Mouse (Mus musculus): Measurements from ENCODE around the gene Ggact. TPM values are rescaled to one million over a fixed set of nuclear protein-coding genes. Genes with fewer than 3 reads are reported as not detected.

Ggact gene
- polyA plus RNA-seq, 1 experiment = 20.2 TPM

DNA sequence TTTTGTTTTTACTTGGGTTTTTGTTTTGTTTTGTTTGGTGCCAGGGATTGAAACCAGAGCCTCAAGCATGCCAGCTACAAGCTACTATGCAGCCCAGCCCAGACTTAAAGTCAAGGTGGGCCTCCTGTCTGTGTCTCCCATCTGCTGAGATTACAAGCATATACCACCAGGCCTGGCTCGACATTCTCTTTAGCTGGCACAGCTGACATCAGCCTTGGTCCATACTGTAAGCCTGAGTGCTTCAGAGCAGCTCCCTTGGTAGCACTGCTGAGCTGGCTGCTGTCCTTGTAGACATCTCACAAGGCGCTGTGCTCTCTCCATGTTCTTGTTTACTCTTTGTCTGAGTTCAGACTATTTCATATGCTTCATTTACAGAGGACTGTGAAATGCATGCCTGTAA lies 76.5 kb downstream of the Ggact start:
- Histone ChIP-seq H3K4me3 (ENCODE audit: insufficient read depth, low read length) (no peak overlapping the region), H3K4me1 (ENCODE audit: control insufficient read depth, insufficient read depth, low read length) (no peaks in the 10 kb centered on the region), H3K27ac (ENCODE audit: insufficient read depth, low read depth, low read length) (no peak overlapping the region)
- TF ChIP-seq POLR2A (IDR thresholded peaks at IDR 0.05; ENCODE audit: borderline replicate concordance, low read depth, low read length) (no peak), CTCF (IDR thresholded peaks at IDR 0.05; ENCODE audit: low read depth, low read length) (no peak)

GRCm38 (mm10) chr14:122836221-122836620 lies 77.3 kb downstream of the Ggact start:
- no peak overlapping the region for H3K27ac ChIP-seq (ENCODE audit: insufficient read depth, low read depth, low read length)
- no peak overlapping the region for H3K4me3 ChIP-seq (ENCODE audit: insufficient read depth, low read length)
- TF ChIP-seq POLR2A (IDR thresholded peaks at IDR 0.05; ENCODE audit: borderline replicate concordance, low read depth, low read length) (no peak), CTCF (IDR thresholded peaks at IDR 0.05; ENCODE audit: low read depth, low read length) (no peak)
- no peaks in the 10 kb centered on the region for H3K4me1 ChIP-seq (ENCODE audit: control insufficient read depth, insufficient read depth, low read length)

DNA sequence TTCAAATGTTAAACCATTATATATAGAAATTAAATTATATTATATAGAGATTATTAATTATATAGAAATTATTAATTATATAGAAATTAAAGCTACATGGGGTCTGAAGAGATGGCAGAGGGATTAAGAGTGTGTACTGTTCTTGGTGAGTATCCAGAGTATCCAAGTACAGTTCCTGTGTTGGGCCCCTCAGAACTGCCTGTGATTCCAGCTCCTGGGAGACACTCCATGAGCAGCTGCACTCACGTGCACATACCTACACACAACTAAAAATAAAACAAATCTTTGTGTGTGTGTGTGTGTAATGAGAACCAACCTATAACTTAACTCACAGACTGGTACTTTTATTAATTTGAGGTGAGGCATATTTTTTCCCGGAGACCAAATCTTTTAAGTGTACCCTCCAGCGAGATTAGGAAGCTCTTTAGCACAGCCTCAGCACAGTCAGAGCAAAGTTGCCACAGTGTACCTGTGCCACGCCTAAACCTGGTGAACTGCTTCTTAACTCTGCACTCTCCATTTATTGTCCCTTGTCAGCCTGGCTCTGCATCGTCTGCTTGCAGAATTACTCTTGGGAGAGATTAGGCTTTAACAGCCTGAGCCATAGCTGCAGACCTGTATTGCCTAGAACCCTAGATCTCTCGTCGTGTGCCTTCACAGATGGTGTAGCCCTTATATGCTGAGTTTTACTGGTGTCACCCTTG lies 77.9 kb downstream of the Ggact start:
- Histone ChIP-seq H3K27ac (ENCODE audit: insufficient read depth, low read depth, low read length) (no peak overlapping the region), H3K4me1 (ENCODE audit: control insufficient read depth, insufficient read depth, low read length) (no peaks in the 10 kb centered on the region), H3K4me3 (ENCODE audit: insufficient read depth, low read length) (no peak overlapping the region)
- TF ChIP-seq CTCF (IDR thresholded peaks at IDR 0.05; ENCODE audit: low read depth, low read length) (no peak), POLR2A (IDR thresholded peaks at IDR 0.05; ENCODE audit: borderline replicate concordance, low read depth, low read length) (no peak)

- no peak for TF ChIP-seq CTCF (IDR thresholded peaks at IDR 0.05; ENCODE audit: low read depth, low read length)
- TF ChIP-seq POLR2A (IDR thresholded peaks at IDR 0.05; ENCODE audit: borderline replicate concordance, low read depth, low read length) = no peak
- Histone ChIP-seq H3K27ac (ENCODE audit: insufficient read depth, low read depth, low read length) (no peak overlapping the region), H3K4me3 (ENCODE audit: insufficient read depth, low read length) (no peak overlapping the region), H3K4me1 (ENCODE audit: control insufficient read depth, insufficient read depth, low read length) (0 out of 2 replicates have a peak, but pooled peaks cover 2% of the 10 kb centered on the region)
Observed at GRCm38 (mm10) chr14:122834753-122835152, 78.8 kb downstream of the Ggact start.

- no peak for TF ChIP-seq POLR2A (IDR thresholded peaks at IDR 0.05; ENCODE audit: borderline replicate concordance, low read depth, low read length)
- TF ChIP-seq CTCF (IDR thresholded peaks at IDR 0.05; ENCODE audit: low read depth, low read length) = no peak
Observed at GRCm38 (mm10) chr14:122833666-122834065, 79.9 kb downstream of the Ggact start.

DNA sequence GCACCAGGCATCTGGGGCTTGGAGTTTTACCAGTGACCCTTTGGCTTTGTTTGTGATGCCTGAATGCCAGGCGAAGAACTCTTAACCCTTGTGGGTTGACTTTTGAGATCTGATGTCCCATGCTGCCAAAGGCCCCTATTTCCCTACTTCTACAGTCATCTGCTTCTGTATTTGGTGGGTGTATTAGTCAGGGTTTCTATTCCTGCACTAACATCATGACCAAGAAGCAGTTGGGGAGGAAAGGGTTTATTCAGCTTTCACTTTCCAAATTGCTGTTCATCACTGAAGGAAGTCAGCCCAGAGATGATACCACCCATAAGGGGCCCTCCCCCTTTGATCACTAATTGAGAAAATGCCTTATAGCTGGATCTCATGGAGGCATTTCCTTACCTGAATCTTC lies 83.1 kb downstream of the Ggact start:
- no peak for TF ChIP-seq CTCF (IDR thresholded peaks at IDR 0.05; ENCODE audit: low read depth, low read length)
- TF ChIP-seq POLR2A (IDR thresholded peaks at IDR 0.05; ENCODE audit: borderline replicate concordance, low read depth, low read length) = no peak
- H3K27ac ChIP-seq (ENCODE audit: insufficient read depth, low read depth, low read length) = no peak overlapping the region
- 0 out of 2 replicates have a peak, but pooled peaks cover 2% of the 10 kb centered on the region for H3K4me1 ChIP-seq (ENCODE audit: control insufficient read depth, insufficient read depth, low read length)
- no peak overlapping the region for H3K4me3 ChIP-seq (ENCODE audit: insufficient read depth, low read length)

More at GRCm38 (mm10) chr14:122833666-122834065, 79.9 kb downstream of the Ggact start:
- Histone ChIP-seq H3K27ac (ENCODE audit: insufficient read depth, low read depth, low read length) (no peak overlapping the region), H3K4me3 (ENCODE audit: insufficient read depth, low read length) (no peak overlapping the region), H3K4me1 (ENCODE audit: control insufficient read depth, insufficient read depth, low read length) (0 out of 2 replicates have a peak, but pooled peaks cover 2% of the 10 kb centered on the region)

GRCm38 (mm10) chr14:122825464-122825863 lies 88.1 kb downstream of the Ggact start:
- Histone ChIP-seq H3K4me1 (ENCODE audit: control insufficient read depth, insufficient read depth, low read length) (0 out of 2 replicates have a peak, but pooled peaks cover 2% of the 10 kb centered on the region), H3K27ac (ENCODE audit: insufficient read depth, low read depth, low read length) (no peak overlapping the region), H3K4me3 (ENCODE audit: insufficient read depth, low read length) (no peak overlapping the region)
- TF ChIP-seq POLR2A (IDR thresholded peaks at IDR 0.05; ENCODE audit: borderline replicate concordance, low read depth, low read length) (no peak), CTCF (IDR thresholded peaks at IDR 0.05; ENCODE audit: low read depth, low read length) (no peak)

DNA sequence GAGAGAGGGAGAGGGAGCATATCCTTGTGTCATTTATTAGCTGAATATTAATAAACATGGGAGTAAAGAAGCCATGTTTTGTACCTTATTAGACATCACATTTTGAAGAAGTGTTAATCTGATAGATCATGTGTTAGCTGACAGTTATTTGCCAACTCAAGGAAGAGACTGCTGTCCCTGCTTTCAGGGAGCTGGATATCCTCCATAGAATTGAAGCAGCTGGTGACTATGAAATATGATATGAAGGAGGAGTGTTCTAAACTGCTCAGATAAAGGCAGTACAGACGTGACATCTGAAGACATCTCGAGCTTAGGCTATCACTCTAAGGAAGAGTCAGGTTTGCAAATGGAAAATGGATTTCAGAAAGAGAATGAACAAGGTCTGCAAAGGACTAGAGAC lies 89.8 kb downstream of the Ggact start:
- Histone ChIP-seq H3K27ac (ENCODE audit: insufficient read depth, low read depth, low read length) (no peak overlapping the region), H3K4me3 (ENCODE audit: insufficient read depth, low read length) (no peak overlapping the region), H3K4me1 (ENCODE audit: control insufficient read depth, insufficient read depth, low read length) (no peaks in the 10 kb centered on the region)
- TF ChIP-seq POLR2A (IDR thresholded peaks at IDR 0.05; ENCODE audit: borderline replicate concordance, low read depth, low read length) (no peak), CTCF (IDR thresholded peaks at IDR 0.05; ENCODE audit: low read depth, low read length) (no peak)

- no peak overlapping the region for H3K4me3 ChIP-seq (ENCODE audit: insufficient read depth, low read length)
- no peak overlapping the region for H3K27ac ChIP-seq (ENCODE audit: insufficient read depth, low read depth, low read length)
- TF ChIP-seq POLR2A (IDR thresholded peaks at IDR 0.05; ENCODE audit: borderline replicate concordance, low read depth, low read length) (no peak), CTCF (IDR thresholded peaks at IDR 0.05; ENCODE audit: low read depth, low read length) (no peak)
- no peaks in the 10 kb centered on the region for H3K4me1 ChIP-seq (ENCODE audit: control insufficient read depth, insufficient read depth, low read length)
Observed at GRCm38 (mm10) chr14:122821002-122821401, 92.6 kb downstream of the Ggact start.

DNA sequence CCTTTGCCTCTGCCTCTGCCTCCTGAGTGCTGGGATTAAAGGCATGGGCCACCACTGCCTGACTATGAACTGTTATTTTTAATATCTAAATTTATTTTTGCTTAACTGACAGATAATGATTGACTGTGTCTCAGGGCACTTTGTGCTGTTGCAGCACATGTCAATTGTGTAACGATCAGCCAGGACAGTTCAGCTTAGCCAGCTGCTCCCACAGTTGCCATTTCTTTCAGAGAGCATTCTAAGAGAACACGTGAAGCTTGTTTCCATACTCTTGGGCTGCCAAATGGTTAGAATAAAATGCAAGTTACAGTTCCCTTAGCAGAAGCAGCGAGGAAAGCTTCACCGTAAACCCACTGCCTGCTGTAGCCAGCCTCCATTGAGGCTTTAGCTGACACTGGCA lies 113.3 kb downstream of the Ggact start:
- H3K4me3 ChIP-seq (ENCODE audit: insufficient read depth, low read length) = no peak overlapping the region
- TF ChIP-seq CTCF (IDR thresholded peaks at IDR 0.05; ENCODE audit: low read depth, low read length) (no peak), POLR2A (IDR thresholded peaks at IDR 0.05; ENCODE audit: borderline replicate concordance, low read depth, low read length) (no peak)
- no peaks in the 10 kb centered on the region for H3K4me1 ChIP-seq (ENCODE audit: control insufficient read depth, insufficient read depth, low read length)
- H3K27ac ChIP-seq (ENCODE audit: insufficient read depth, low read depth, low read length) = no peak overlapping the region
